Mouse (Mus musculus) midbrain, embryonic 16.5 days (tissue): ENCODE data around the gene Cinp. TPM values are rescaled to one million over a fixed set of nuclear protein-coding genes. Genes with fewer than 3 reads are reported as not detected.

Experiments used
- ATAC-seq: fragments of 200-750 bp; cut with Nextera tagmentation; 2 replicates; pipeline ENCODE4 v1.8.0; 2017; ENCODE audit warnings: moderate TSS enrichment
- H3K27ac ChIP-seq: fragments of 300-500 bp; sonication (generic); 2 replicates; pipeline ENCODE4 v1.5.1; 2014; ENCODE audit warnings: mild to moderate bottlenecking, low read length, mixed read lengths
- H3K27me3 ChIP-seq: fragments of 300-500 bp; sonication (generic); 2 replicates; pipeline ENCODE4 v1.6.1; 2014; ENCODE audit warnings: low read depth, low read length, mixed read lengths; ENCODE audit not compliant: control insufficient read depth, insufficient read depth
- H3K36me3 ChIP-seq: fragments of 300-500 bp; sonication (generic); 2 replicates; pipeline ENCODE4 v1.6.1; 2014; ENCODE audit warnings: mild to moderate bottlenecking, low read length, moderate library complexity, mixed read lengths; ENCODE audit not compliant: control insufficient read depth, insufficient read depth
- H3K4me1 ChIP-seq: fragments of 300-500 bp; sonication (generic); 2 replicates; pipeline ENCODE4 v1.6.1; 2014; ENCODE audit warnings: mild to moderate bottlenecking, low read length, mixed read lengths; ENCODE audit not compliant: control insufficient read depth, insufficient read depth
- H3K4me2 ChIP-seq: fragments of 300-500 bp; sonication (generic); 2 replicates; pipeline ENCODE4 v1.6.1; 2014; ENCODE audit warnings: mild to moderate bottlenecking, low read length, mixed read lengths
- H3K4me3 ChIP-seq: fragments of 300-500 bp; sonication (generic); 2 replicates; pipeline ENCODE4 v1.5.1; 2014; ENCODE audit warnings: low read depth, mild to moderate bottlenecking, low read length, moderate library complexity, mixed read lengths
- H3K9ac ChIP-seq: fragments of 300-500 bp; sonication (generic); 2 replicates; pipeline ENCODE4 v1.6.1; 2014; ENCODE audit warnings: low read depth, low read length, mixed read lengths
- H3K9me3 ChIP-seq: fragments of 300-500 bp; sonication (generic); replicated peaks from 2 replicates; pipeline ENCODE4 v1.6.1; 2014; ENCODE audit warnings: mild to moderate bottlenecking, low read length, mixed read lengths; ENCODE audit not compliant: control insufficient read depth, poor library complexity, severe bottlenecking
- WGBS: fragments of 180-500 bp; shearing (Covaris S2); extraction: QIAGEN DNeasy Blood & Tissue Kit; methylation state at CpG from one replicate; pipeline ENCODE4 v1.1.7; 2014; 5-methylcytosine and 5-hydroxymethylcytosine counted together
- polyA plus RNA-seq: library from polyadenylated mRNA; unstranded; fragments of >200 nt; fragmentation: Nextera tagmentation; extraction: Ambion mirVana; gene quantifications from 2 replicates; pipeline ENCODE4 v1.2.1, GENCODE M21; 2015

Gene Cinp
- polyA plus RNA-seq, 1 experiment from 2014 or later, result 90.0 TPM

DNA sequence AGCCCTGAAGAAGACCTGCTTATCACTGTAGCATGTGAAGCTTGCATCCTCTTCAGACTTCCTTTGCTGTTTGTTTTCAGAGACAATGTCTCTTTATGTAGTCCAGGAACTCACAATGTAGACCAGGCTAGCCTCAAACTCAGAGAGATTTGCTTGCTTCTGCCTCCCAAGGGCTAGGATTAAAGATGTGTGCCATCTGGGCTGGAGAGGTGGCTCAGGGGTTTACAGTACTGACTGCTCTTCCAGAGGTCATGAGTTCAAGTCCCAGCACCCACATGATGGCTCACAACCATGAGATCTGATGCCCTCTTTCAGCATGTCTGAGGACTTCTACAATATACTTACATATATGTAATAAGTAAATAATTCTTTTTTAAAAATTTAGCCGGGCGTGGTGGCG is 53.8 kb downstream of the Cinp start:
- no peak overlapping the region for H3K4me2 ChIP-seq
- H3K4me3 ChIP-seq, result no peak overlapping the region
- no peaks in the 10 kb centered on the region for H3K9me3 ChIP-seq
- no peaks in the 10 kb centered on the region for H3K27me3 ChIP-seq
- WGBS, result 95% methylated on average over 3 of the region's 3 CpGs
- H3K36me3 ChIP-seq, result no peaks in the 10 kb centered on the region
- H3K27ac ChIP-seq, result no peak overlapping the region
- H3K9ac ChIP-seq, result no peak overlapping the region
- H3K4me1 ChIP-seq, result peaks cover 9% of the 10 kb centered on the region
- no peak for ATAC-seq

DNA sequence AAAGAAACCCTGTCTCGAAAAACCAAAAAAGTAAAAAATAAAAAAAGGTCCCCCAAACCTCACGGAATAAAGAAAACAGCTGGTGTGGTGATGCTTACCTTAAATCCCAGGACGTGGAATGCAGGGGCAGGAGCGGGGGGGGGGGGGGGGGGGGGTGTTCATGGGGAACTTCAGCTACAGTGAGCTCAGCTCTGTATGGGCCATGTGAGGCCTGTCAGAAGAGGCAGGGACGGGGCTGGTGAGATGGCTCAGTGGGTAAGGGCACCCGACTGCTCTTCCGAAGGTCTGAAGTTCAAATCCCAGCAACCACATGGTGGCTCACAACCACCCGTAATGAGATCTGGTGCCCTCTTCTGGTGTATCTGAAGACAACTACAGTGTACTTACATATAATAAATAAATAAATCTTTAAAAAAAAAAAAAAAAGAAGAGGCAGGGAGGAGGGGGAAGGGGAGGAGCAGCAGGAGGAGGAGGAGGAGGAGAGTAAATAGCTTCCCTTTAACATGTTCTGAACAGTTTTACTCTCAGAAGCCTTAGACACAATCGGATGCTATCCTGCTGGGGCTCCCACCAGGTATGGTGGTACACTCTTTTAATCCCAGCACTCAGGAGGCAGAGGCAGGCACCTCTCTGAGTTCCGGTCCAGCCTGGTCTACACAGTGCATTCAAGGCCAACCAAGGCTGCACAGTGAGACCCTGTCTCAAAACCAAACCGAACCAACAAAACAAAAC is 58.5 kb downstream of the Cinp start:
- WGBS, result 94% methylated on average over 6 of the region's 11 CpGs
- H3K27me3 ChIP-seq, result no peaks in the 10 kb centered on the region
- no peaks in the 10 kb centered on the region for H3K36me3 ChIP-seq
- H3K4me1 ChIP-seq, result no peaks in the 10 kb centered on the region
- H3K4me3 ChIP-seq, result no peak overlapping the region
- no peaks in the 10 kb centered on the region for H3K9me3 ChIP-seq
- H3K9ac ChIP-seq, result no peak overlapping the region
- H3K27ac ChIP-seq, result no peak overlapping the region
- no peak for ATAC-seq
- H3K4me2 ChIP-seq, result no peak overlapping the region

DNA sequence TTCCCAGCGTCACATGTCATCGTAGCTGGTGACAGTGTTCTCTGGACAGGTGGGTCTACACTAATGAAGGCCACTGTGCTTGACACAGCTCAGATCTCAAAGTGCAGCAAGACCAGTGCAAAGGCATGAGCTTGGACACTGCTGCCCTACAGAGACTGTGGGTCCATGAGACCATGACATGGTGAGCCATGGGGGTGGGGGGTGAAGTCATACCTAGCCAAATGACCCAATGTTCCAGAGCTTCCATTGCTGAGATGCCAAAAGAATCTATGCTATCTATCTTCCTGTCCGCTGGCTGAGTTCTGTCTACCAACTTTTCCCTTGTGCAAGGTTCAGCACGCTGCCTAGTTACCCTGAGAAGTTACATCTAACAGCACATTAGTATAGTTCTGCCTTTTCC is 60.0 kb downstream of the Cinp start:
- Histone ChIP-seq H3K27ac (no peak overlapping the region), H3K9me3 (no peaks in the 10 kb centered on the region), H3K4me2 (no peak overlapping the region), H3K36me3 (no peaks in the 10 kb centered on the region), H3K4me1 (no peaks in the 10 kb centered on the region), H3K27me3 (no peaks in the 10 kb centered on the region), H3K9ac (no peak overlapping the region), H3K4me3 (no peak overlapping the region)
- 97% methylated on average over 4 of the region's 4 CpGs for WGBS
- ATAC-seq, result no peak

Other genes with a start within 250 kb of the Cinp start
- 0.45 TPM in 1 of 2 replicates, not detected in the other for gene 1700001K19Rik, start 206.5 kb downstream of the Cinp start, polyA plus RNA-seq
- gene Hsp90aa1, start 186.4 kb downstream of the Cinp start, polyA plus RNA-seq, result 1,533 and 1,562 TPM in 2 replicates
- gene Wdr20, start 151.2 kb downstream of the Cinp start, polyA plus RNA-seq, result 23.4 and 24.3 TPM in 2 replicates
- gene Mok, start 48.2 kb downstream of the Cinp start, polyA plus RNA-seq, result 16.1 and 17.9 TPM in 2 replicates
- gene Zfp839, start 38.9 kb downstream of the Cinp start, polyA plus RNA-seq, result 3.6 and 4.7 TPM in 2 replicates
- gene Tecpr2, start 119 bp upstream of the Cinp start, polyA plus RNA-seq, result 7.9 and 8.4 TPM in 2 replicates
- 7.0 and 7.1 TPM in 2 replicates for gene Ankrd9, start 89.9 kb upstream of the Cinp start, polyA plus RNA-seq
- gene Rcor1, start 150.2 kb upstream of the Cinp start, polyA plus RNA-seq, result 4.4 and 5.3 TPM in 2 replicates